Mouse (Mus musculus) ES-E14 (cell line): ENCODE data around the gene Ppp4r1.

ENCODE experiments used
- CHD2 ChIP-seq: IDR thresholded peaks from 2 replicates; pipeline ENCODE4 v1.6.1; 2014; ENCODE audit warnings: mild to moderate bottlenecking, low read depth, low read length, inconsistent platforms
- HCFC1 ChIP-seq: IDR thresholded peaks from 2 replicates; pipeline ENCODE4 v1.6.1; 2012; ENCODE audit warnings: low read length, inconsistent platforms, borderline replicate concordance; ENCODE audit not compliant: insufficient read depth
- MAFK ChIP-seq: IDR thresholded peaks from 2 replicates; pipeline ENCODE4 v1.6.1; 2014; ENCODE audit warnings: mild to moderate bottlenecking, low read depth, low read length, inconsistent platforms; ENCODE audit not compliant: insufficient read depth
- ZC3H11A ChIP-seq: IDR thresholded peaks from 2 replicates; pipeline ENCODE4 v1.6.1; 2012; ENCODE audit warnings: low read depth, mild to moderate bottlenecking, inconsistent platforms, low read length, borderline replicate concordance
- ZNF384 ChIP-seq: IDR thresholded peaks from 2 replicates; pipeline ENCODE4 v1.6.1; 2012; ENCODE audit warnings: low read depth, low read length, inconsistent platforms

GRCm38 (mm10) chr17:65776228-65776627 is 6.1 kb upstream of the Ppp4r1 start:
- TF ChIP-seq MAFK (peak; percentile 62; the same call in 1 of the 2 replicates), HCFC1 (no peak), ZNF384 (no peak), CHD2 (no peak), ZC3H11A (no peak)
